Mouse (Mus musculus): ENCODE measurements at regions not wholly inside any gene's neighbourhood (a gene's known extent, or its start where the extent isn't known, plus 50 kb on each side); places are given as distances from the start of the nearest gene placed in this dataset.

DNA sequence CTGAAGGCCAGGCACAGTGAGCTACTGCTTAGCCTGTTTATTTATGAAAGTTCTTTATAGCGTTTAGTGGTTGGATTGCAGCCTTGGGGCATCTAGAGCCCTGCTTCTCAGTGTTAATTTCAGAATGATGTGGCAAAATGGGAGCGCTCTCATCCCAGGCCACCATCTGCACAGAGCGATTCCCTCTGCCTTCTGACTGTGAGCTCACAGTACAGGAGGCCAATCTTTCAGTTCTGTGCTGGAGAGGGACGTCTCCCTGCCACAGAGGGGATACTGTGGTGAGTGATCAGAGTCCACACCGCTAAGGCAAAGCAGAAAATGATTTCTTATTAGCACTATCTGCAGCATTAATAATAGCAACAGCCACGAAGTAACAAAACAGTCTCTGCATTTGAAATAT, 154.2 kb upstream of the Ptbp2 start:
- TF ChIP-seq CTCF (IDR thresholded peaks at IDR 0.05; ENCODE audit: insufficient read depth, low read length) (no peak), POLR2A (IDR thresholded peaks at IDR 0.05; ENCODE audit: borderline replicate concordance, extremely low read depth, low read depth, low read length) (no peak)
